Mouse (Mus musculus) adrenal gland, adult 8-10 months (tissue): Measurements from ENCODE around the gene Pgm2l1. TPM values are rescaled to one million over a fixed set of nuclear protein-coding genes. Genes with fewer than 3 reads are reported as not detected.
"Not testable (repeated sequence)": the region's sequence is repeated elsewhere in the genome, so short reads cannot be mapped to it uniquely, and the experiment has no call there.

Experiments used
- DNase-seq: peaks from one replicate; pipeline ENCODE4 v3.0.0; 2022
- total RNA-seq, 4 experiments: library from RNA; stranded (reverse); gene quantifications; 2 replicates each; pipeline ENCODE4 v1.2.4; 2022

The Pgm2l1 gene
- total RNA-seq, 4 experiments from 2014 or later = 5.5 to 6.8 (median 6.3) TPM

- DNase-seq = no peak
Observed at GRCm38 (mm10) chr7:100228957-100229356, 1.8 kb downstream of the Pgm2l1 start.

- no peak for DNase-seq
Observed at GRCm38 (mm10) chr7:100230646-100231045, 3.5 kb downstream of the Pgm2l1 start.

- DNase-seq = no peak
Observed at GRCm38 (mm10) chr7:100231661-100232060, 4.5 kb downstream of the Pgm2l1 start.

DNA sequence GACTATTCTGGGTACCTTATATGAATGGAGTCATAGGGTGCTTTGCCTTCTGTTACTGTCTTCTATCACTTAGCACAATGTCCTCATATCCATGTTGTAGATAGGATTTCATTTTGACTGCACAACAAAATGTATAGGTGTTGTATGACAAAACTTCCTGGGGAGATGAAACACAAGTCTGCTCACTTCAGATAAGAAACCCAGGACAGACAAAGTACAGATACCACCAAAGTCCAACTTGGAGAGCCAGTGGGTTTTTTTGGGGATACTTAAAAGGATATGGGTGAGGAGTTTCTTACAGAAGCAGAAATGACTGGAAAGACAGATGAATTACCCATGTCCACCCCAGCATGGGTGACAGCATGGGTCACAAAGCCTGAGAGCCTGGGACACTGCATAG is 6.5 kb downstream of the Pgm2l1 start:
- no peak for DNase-seq

GRCm38 (mm10) chr7:100234264-100234885 is 7.2 kb downstream of the Pgm2l1 start:
- no peak for DNase-seq

DNA sequence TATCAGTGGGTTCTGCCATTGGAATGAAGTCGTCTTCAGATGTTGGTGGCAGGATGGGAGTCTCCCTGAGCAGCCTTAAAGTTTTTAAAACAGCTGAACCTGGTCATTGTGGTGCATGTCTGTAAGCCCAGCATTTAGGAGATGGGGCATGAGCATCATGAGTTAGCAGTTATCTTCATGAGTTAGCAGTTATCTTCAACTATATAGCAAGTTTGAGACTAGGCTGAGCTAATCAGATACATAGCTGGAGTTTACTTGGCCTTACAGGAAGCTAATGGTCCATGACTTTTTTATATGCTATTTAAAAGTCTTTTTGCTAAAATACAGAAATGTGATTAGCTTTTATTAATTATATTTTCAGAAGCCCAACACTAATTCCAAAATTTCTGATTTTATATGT is 11.1 kb downstream of the Pgm2l1 start:
- DNase-seq = no peak

- no peak for DNase-seq
Observed at GRCm38 (mm10) chr7:100240601-100241000, 13.4 kb downstream of the Pgm2l1 start.

DNA sequence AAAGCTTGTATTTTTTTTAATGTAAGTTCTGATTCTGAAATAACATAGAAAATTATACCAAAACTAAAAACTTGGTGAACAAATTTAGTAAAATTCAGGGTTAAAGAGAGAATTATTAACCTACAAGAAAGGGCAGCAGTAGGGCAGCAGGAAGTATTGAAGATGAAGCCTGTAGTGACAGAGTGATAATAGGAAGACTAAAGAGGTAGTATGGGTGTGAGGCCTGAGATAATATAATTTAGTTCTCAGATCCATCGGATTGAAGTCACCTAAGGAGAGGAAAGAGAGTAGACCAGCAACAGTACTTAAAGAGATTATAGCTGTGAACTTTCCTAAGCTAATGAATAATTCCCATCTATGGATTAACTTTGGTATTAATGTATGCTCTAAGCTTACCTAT is 15.8 kb downstream of the Pgm2l1 start:
- DNase-seq = no peak

GRCm38 (mm10) chr7:100244225-100244624 is 17.0 kb downstream of the Pgm2l1 start:
- no peak for DNase-seq

DNA sequence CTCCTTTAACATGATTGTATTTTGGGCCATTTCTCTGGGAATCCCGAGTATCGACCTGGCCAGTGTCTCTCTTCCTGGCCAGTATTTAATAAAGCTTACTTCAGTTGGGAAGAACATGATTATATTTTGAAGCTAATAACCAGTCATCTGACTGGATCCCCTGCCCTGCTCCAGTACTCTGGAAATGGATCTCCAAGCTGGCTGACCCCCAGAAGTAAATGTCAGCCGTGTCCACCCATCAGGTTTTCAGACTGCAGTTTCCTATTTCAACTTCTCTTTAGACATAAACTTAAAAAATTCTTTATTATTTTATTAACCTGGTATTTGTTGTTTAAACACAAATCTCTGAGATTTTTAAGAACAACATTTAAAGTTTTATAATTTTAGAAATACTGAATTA is 18.0 kb downstream of the Pgm2l1 start:
- DNase-seq = no peak

DNA sequence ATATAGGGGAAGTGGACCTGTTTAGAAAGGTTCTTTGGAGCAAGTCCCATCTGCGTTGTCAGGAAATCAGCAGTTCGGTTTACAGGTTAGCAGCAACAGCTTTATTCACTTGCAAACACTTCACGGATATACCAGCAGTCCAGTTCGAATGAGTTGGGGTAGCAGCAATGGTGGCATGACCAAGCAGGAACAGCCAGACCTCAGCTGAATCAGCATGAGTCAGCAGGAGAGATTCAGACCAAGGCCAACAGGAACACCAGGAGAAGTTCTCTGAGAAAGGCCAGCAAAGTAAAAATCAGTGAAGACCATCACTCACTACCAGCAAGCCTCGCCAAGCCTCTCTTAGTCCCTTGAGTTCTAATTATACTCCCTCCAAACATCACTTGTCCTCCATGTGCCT is 23.5 kb downstream of the Pgm2l1 start:
- DNase-seq = no peak

DNA sequence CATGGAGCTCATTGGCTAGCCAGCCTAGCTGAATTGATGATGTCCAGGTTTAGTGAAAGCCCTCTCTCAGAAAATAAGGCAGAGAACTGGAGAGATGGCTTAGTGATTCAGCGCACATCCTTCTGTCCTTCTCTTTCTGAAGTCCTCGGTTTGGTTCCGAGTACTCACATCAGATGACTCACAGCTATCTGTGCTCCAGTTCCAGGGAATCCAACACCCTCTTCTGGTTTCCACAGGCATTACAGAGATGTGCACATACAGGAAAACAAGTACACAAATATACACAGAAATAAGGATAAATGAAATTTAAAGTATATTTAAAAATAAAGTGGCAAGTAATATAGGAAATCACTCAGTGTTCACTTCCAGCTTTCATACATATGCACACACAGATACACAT is 35.2 kb downstream of the Pgm2l1 start:
- DNase-seq = no peak

- not testable (repeated sequence) for DNase-seq
Observed at GRCm38 (mm10) chr7:100264934-100265333, 37.7 kb downstream of the Pgm2l1 start.

- no peak for DNase-seq
Observed at GRCm38 (mm10) chr7:100272369-100272768, 45.2 kb downstream of the Pgm2l1 start.

GRCm38 (mm10) chr7:100274507-100274906 is 47.3 kb downstream of the Pgm2l1 start:
- DNase-seq = no peak

GRCm38 (mm10) chr7:100276397-100276796 is 49.2 kb downstream of the Pgm2l1 start:
- DNase-seq = no peak

DNA sequence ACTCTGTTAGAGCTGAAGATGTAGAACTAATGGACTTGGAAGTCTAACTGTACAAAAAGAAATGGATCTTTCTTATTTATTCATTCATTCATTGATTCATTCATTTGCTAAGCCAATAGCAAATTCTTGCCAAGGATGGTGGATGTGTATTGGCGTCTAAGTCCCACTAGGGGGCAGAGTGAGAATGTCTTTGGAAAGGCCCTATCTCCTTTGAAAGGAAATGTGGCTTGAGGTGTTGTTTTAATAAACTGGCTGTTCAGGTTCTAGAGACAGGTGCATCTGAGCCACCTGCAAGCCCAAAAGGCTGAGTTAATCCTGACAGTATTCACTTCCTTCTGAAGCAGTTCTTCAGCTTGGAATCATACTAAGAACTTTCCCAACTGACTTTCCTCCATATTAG is 52.6 kb downstream of the Pgm2l1 start:
- no peak for DNase-seq

DNA sequence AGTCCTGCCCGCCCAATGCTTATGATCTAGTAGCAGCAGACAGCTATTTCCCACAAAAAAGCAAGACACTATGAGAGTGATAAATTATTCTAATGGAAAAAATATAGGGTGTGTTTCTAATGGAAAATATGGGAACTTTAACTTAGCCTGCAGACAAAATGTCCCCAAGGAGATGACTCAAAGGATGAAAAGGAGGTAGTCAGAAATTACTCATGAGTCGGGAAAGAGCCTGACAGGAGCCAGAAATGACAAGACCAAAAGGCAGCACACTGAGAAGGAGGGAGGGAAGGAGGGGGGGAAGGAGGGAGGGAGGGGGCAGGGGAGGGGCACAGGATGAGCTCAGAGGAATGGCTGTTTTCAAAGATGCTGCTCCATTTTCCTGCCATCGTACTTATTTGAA is 54.4 kb downstream of the Pgm2l1 start:
- no peak for DNase-seq

DNA sequence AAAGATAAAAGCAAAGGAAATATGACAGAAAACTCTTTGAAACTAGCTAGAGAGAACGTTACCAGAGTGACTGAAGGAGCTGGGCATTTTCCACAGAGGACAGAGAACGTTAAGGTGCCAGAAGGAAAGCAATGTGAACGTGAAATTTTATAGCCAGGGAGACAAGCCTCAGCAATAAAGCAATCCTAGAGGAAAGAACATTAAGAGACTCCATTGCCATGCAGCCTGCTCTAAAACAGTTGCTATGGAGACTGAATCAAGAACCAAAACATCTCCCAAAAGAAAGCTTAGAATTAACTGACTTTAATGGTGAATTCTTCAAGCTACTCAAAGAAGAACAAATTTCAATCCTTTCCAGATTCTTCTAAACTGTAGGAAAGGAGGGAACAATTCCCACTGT is 56.1 kb downstream of the Pgm2l1 start:
- DNase-seq = no peak

- DNase-seq = no peak
Observed at GRCm38 (mm10) chr7:100285383-100285782, 58.2 kb downstream of the Pgm2l1 start, which contains the start of gene P4ha3. TSS of gene P4ha3 (plus strand) at chr7:100285520.

- peak; percentile 32 for DNase-seq
Observed at GRCm38 (mm10) chr7:100287748-100288578, 60.8 kb downstream of the Pgm2l1 start.

DNA sequence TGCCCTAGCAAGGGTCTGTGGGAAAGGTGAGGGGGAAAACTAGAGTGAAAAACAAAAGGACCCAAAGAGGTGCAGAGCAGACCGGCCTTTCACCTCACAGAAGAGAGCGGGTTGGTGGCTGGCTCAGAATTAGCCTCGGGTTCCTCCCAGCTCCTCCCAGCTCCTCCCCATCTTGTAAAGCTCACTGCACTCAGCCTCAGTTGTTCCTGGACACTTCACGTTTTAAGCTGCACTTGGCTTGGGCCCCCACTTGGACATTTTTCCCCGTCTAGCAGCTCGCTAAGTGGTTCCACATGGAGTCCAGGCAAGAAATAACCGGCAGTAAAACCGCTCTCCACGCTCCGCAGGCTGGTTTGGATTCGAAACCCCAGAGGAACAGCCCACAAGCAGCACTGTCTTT is 61.4 kb downstream of the Pgm2l1 start:
- no peak for DNase-seq

- DNase-seq = no peak
Observed at GRCm38 (mm10) chr7:100293546-100293945, 66.4 kb downstream of the Pgm2l1 start.

DNA sequence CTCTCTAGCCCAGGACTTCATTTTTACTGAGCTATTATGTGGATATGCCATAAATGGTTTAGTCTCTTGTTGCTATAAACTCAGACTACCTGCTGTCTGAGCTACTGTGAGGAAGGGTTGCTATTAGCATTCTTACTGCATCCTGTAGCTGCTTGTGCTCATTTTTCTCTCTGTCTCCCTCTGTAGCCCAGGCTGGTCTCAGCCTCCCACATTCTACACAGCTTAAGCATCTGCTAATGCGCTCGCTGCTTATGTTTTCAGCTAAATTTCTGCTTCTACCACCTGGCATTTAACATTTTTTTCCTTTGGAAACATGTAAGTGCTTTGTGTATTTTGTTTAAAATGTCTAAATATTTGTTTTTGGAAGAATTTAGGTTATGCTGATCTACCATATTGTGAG is 68.6 kb downstream of the Pgm2l1 start:
- no peak for DNase-seq
